Mouse (Mus musculus) gastrocnemius, adult 18-20 months (tissue): ENCODE measurements around the gene Gpr4. TPM values are rescaled to one million over a fixed set of nuclear protein-coding genes. Genes with fewer than 3 reads are reported as not detected.

Source experiments
- DNase-seq: peaks from one replicate; pipeline ENCODE4 v3.0.0; 2021; ENCODE audit warnings: low spot score
- microRNA-seq: library from miRNA; unstranded; fragments of <30 nt; microRNA quantifications from one replicate; pipeline ENCODE4 v1.2.0, GENCODE M21; 2021
- total RNA-seq, 2 experiments: library from RNA; stranded (reverse); gene quantifications; 2 replicates each; pipeline ENCODE4 v1.2.3; 2021

Gpr4 gene
- total RNA-seq, 2 experiments from 2014 or later: 1.3 to 3.3 TPM

DNA sequence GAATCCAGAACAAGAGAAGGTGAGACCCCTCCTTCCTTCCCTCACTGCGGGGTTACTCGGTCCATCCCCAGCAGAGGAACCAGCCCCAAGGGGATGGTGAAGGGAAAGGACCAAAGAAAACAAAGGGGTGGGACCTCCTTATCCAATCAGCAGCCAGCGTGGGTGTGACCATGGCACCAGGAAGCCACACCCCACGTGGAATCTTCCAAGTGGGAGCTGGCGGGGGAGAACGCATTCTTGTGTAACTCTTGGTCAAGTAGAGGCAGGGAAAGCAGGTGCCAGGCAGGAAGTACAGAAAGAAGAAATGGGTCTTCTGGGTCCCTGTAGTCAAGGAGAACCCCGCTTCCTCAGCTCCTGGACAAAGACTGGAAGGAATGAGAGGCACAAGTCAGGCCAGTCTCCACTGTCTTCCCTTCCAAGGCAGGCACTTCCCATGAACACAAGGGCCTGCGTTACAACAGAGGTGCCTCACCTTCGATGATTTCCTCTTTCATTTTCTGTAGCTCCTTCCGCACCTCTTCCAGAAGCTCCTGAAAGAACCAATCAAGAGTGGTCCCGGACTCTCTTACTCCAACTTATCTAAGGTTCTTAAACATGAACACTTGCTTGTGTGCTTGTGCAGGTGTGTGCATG lies 45.2 kb downstream of the Gpr4 start:
- DNase-seq: peak; percentile 59

GRCm38 (mm10) chr7:19258336-19258735 lies 46.0 kb downstream of the Gpr4 start:
- peak; percentile 64 for DNase-seq

DNA sequence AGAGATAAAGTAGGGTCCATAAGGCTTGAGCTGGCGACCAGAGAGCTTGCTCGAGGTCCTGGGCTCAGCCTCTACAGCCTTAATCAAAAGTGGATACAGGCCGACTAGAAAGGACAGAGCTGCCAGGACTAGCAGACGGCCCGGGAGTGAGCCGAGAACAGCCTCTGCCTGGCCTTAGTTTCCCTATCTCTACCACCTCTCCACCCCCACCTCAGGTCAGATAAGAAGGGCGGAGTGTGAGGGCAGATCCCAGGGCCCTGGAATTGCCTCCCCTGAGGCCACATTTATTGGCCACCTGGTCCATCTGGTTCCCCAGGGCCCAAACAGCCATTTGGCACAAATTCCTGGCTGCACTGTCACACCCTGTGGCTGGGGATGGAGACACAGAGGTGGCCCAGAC lies 52.8 kb downstream of the Gpr4 start:
- no peak for DNase-seq

GRCm38 (mm10) chr7:19265928-19266822 lies 53.8 kb downstream of the Gpr4 start:
- no peak for DNase-seq

DNA sequence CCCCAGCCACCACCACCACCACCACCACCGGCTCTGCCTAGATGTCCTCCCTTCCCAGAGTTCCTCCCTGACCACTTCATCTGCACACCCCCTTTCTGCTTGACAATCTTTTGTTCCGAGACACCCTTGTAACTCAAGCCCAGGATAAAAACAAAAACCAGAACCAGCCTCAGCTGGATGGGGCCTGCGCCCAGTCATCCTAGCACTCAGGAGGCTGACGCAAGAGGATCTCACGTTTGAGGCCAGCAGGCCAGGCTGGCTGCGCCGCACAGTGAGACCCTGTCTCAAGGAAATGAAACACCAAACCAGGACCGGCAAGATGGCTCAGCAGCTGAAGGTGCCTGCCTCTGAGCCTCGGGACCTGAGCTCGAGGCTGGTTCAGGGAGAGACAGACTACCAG lies 54.7 kb downstream of the Gpr4 start:
- DNase-seq: no peak

DNA sequence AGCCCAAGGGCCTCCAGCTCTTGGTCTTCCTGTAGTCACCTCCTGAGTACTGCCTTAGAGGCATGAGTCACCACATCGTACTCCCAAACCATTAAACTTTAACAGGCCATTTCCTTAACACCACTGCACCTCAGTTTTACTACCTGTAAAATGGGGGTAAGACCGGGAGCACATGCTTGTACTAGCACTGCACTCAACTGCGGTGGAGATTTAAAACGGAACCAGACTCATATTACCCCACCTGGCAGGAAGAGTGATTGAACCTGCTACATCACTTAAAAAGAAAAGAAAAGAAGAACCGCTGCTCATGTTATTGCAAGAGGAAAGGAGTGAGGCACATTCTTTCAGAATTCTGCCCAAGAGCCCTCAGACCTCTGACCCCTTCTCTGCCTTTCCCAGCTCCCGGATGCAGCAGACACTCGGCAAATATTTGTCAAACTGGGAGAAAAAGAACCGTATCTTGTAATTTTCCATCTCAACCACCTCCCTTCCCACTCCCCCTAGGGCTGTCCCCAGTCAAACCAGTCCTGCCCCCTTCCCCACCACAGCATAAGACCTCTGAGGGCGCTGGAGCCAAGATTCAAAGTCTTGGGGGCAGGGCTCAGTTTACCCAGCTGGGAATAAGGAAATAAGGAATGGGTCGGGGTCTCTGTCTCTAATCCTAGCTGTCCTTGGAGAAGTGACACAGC lies 56.8 kb downstream of the Gpr4 start:
- no peak for DNase-seq

- DNase-seq: peak; percentile 54
Observed at GRCm38 (mm10) chr7:19269721-19270441, 57.5 kb downstream of the Gpr4 start.

DNA sequence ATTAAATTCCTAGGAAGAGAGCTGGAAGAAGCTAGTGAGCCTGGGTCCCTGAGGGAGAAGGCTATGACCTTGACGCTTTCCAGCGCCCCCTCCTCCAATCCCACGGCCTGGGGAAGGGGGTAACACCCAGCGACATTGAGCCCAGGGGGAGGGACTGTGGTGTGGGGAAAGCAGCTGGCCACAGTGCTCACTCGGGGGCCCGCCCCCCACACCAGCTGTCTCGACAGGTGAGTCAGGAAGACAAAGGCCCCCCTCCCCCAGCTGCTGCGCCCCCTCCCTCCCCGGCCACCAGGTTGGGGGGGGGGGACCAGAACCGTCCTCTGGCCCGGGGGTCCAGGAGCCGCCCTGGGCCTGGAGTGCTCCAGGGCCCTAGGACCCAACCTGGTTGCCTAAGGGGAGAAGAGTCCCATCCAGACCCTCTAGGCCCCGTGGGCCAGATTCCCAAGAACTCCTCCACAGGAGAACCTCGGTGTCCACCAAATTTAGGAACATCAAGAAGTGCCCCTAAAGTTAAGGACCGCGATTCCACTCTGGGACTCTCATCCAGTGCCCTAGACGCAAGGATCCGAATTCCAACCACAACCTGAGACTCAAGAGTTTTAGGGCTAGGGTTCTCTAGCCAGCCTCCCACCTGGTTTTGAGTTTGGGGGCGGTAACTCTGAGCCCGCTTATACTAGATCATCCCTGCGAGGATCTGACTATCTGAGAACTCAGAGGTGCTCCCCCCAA lies 58.3 kb downstream of the Gpr4 start:
- no peak for DNase-seq

DNA sequence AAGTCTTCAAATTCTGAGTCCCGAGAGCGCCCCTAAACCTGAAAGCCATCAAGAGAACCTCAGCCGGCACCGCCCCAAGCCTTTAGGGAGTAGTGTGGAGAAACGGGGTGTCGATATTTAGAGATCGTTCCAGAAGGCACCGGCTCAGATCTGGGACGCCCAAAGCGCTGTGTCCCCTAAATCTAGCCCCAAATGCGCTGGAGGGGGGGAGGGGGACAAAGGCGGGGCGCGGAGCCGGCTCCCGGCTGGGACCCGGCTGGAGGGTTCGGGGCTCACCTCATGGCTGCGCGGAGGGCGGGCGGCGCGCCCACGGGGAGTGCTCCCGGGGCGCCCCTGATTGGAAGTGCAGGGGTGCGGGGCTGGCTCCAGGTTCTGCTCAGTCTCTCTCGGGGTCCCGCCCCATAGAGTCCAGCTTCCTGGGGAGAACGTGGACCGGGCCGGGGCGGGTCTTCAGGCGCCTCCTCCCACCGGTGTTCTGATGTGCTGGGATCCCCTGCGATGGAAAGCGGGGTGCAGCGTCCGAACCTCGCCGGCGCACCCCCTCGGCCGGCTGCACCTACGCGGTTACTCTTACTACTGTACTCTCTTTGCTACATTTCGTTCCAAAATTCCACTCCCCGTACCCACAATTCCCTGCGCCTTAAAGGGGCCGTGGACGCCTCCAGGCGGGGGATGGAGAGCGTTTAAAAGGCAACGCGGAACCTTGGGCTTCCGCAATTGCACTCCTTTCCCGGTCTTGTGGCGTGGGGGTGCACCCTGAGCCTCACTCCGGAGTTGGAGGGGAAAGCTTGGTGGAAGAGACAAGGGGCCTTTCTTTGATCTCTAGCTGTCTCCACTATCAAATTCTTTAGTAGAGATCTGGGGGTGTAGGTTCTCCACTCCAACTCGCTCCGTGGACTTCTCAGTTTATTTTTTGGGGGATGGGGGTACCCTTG lies 59.2 kb downstream of the Gpr4 start, which contains the start of gene Vasp:
Gene Vasp, minus strand, starts transcription at position 580 of the 935 bp plus-strand sequence.
- DNase-seq: peak; percentile 86

- peak; percentile 58 for DNase-seq
Observed at GRCm38 (mm10) chr7:19272173-19272764, 59.9 kb downstream of the Gpr4 start.

Small RNA genes lying within 50 kb of the gene (microRNA-seq; reads per million reads assigned to microRNA genes)
- 101 reads per million, percentile 60 among the genes with 10 or more reads in this experiment for gene Mir330

Other genes starting within 250 kb of the Gpr4 start
- not detected for gene Nanos2, start 225.1 kb upstream of the Gpr4 start, total RNA-seq
- gene Mypop, start 221.3 kb upstream of the Gpr4 start, total RNA-seq: 1 to 10 TPM; 8.7 to 8.9 TPM
- 10 to 100 TPM; 18.3 to 18.5 TPM for gene Irf2bp1, start 208.5 kb upstream of the Gpr4 start, total RNA-seq
- gene Foxa3, start 189.0 kb upstream of the Gpr4 start, total RNA-seq: under 1 TPM in 1 of 2 experiments, not detected in 1; 0.09 TPM
- 10 to 100 TPM; 74.1 to 74.6 TPM for gene Sympk, start 188.2 kb upstream of the Gpr4 start, total RNA-seq
- gene Rsph6a, start 157.8 kb upstream of the Gpr4 start, total RNA-seq: not detected
- 10 to 100 TPM; 33.8 to 39.1 TPM for gene Dmwd, start 136.3 kb upstream of the Gpr4 start, total RNA-seq
- gene Dmpk, start 128.7 kb upstream of the Gpr4 start, total RNA-seq: 100 to 1,000 TPM; 232 to 265 TPM
- gene Six5, start 117.9 kb upstream of the Gpr4 start, total RNA-seq: 1 to 10 TPM; 1.7 to 2.1 TPM
- not detected for gene Gm4969, start 94.2 kb upstream of the Gpr4 start, total RNA-seq
- gene Fbxo46, start 92.7 kb upstream of the Gpr4 start, total RNA-seq: 1 to 10 TPM; 2.2 to 2.6 TPM
- 1 to 10 TPM; 1.9 to 2.0 TPM for gene Qpctl, start 63.2 kb upstream of the Gpr4 start, total RNA-seq
- 10 to 100 TPM; 50.5 to 55.4 TPM for gene Snrpd2, start 62.8 kb upstream of the Gpr4 start, total RNA-seq
- not detected for gene Gipr, start 46.4 kb upstream of the Gpr4 start, total RNA-seq
- gene Eml2, start 36.1 kb upstream of the Gpr4 start, total RNA-seq: 10 to 100 TPM; 13.9 to 15.0 TPM
- gene Opa3, start 15.8 kb downstream of the Gpr4 start, total RNA-seq: 10 to 100 TPM; 41.3 to 47.1 TPM
- 10 to 100 TPM; 11.6 to 22.2 TPM for gene Vasp, start 59.3 kb downstream of the Gpr4 start, total RNA-seq
- under 1 TPM; 0.30 to 0.36 TPM for gene Ppm1n, start 67.5 kb downstream of the Gpr4 start, total RNA-seq
- gene Rtn2, start 70.1 kb downstream of the Gpr4 start, total RNA-seq: 1,000 to 10,000 TPM; 1,025 to 1,102 TPM
- gene Fosb, start 97.5 kb downstream of the Gpr4 start, total RNA-seq: 1 to 10 TPM in 1 of 2 experiments, under 1 TPM in 1; 0.57 to 2.5 TPM
- 10 to 100 TPM; 30.0 to 30.8 TPM for gene Ercc1, start 132.2 kb downstream of the Gpr4 start, total RNA-seq
- gene Cd3eap, start 146.9 kb downstream of the Gpr4 start, total RNA-seq: 10 to 100 TPM; 10.8 to 11.4 TPM
- gene Ppp1r13l, start 147.2 kb downstream of the Gpr4 start, total RNA-seq: 1 to 10 TPM; 3.6 to 5.3 TPM
- 10 to 100 TPM in 1 of 2 experiments, 1 to 10 TPM in 1; 9.0 to 10.6 TPM for gene Ercc2, start 169.5 kb downstream of the Gpr4 start, total RNA-seq
- under 1 TPM in 1 of 2 experiments, not detected in 1; 0.21 TPM for gene Klc3, start 191.6 kb downstream of the Gpr4 start, total RNA-seq
- gene Ckm, start 192.2 kb downstream of the Gpr4 start, total RNA-seq: over 10,000 TPM; 37,972 to 42,859 TPM
- 10 to 100 TPM; 18.5 to 20.8 TPM for gene Mark4, start 246.3 kb downstream of the Gpr4 start, total RNA-seq